Mouse (Mus musculus) CH12F3 (cell line): ENCODE data around the gene Ahsg.

ENCODE experiments used
- in situ Hi-C: fragments of 300-500 bp; cut with MboI; formaldehyde crosslinking; loops from 2 replicates; pipeline ENCODE4 v1.14.3; 2020; ENCODE audit warnings: low sequenced_read_pairs

The Ahsg gene

GRCm38 (mm10) chr16:22885356-22885755 is 5.7 kb upstream of the Ahsg start:
- in situ Hi-C loops = loop anchor here (25.0 kb wide), 1 partner anchor 152 kb away; the partner anchor contains the start of gene Kng2

- in situ Hi-C loops = loop anchor here (25.0 kb wide), 1 partner anchor 151 kb away; the partner anchor contains the start of gene Kng2
These were observed 4.4 kb upstream of the Ahsg start for GRCm38 (mm10) chr16:22886726-22887125.

GRCm38 (mm10) chr16:22888835-22889234 is 2.2 kb upstream of the Ahsg start:
- in situ Hi-C loops = loop anchor here (25.0 kb wide), 1 partner anchor 148 kb away; the partner anchor contains the start of gene Kng2

GRCm38 (mm10) chr16:22889716-22890115 is 1.4 kb upstream of the Ahsg start:
- in situ Hi-C loops = loop anchor here (25.0 kb wide), 1 partner anchor 148 kb away; the partner anchor contains the start of gene Kng2

- in situ Hi-C loops = loop anchor here (25.0 kb wide), 1 partner anchor 146 kb away; the partner anchor contains the start of gene Kng2
These were observed 667 bp downstream of the Ahsg start for GRCm38 (mm10) chr16:22891733-22892154.

GRCm38 (mm10) chr16:22894095-22894494 is 3.0 kb downstream of the Ahsg start:
- in situ Hi-C loops = loop anchor here (25.0 kb wide), 1 partner anchor 143 kb away; the partner anchor contains the start of gene Kng2

GRCm38 (mm10) chr16:22896618-22897017 is 5.5 kb downstream of the Ahsg start:
- in situ Hi-C loops = loop anchor here (25.0 kb wide), 1 partner anchor 141 kb away; the partner anchor contains the start of gene Kng2

GRCm38 (mm10) chr16:22899346-22899745 is 8.3 kb downstream of the Ahsg start:
- in situ Hi-C loops = loop anchor here (25.0 kb wide), 1 partner anchor 138 kb away; the partner anchor contains the start of gene Kng2

- in situ Hi-C loops = loop anchor here (25.0 kb wide), 1 partner anchor 137 kb away; the partner anchor contains the start of gene Kng2
These were observed 8.9 kb downstream of the Ahsg start for GRCm38 (mm10) chr16:22899866-22900570.

GRCm38 (mm10) chr16:22901326-22901725 is 10.2 kb downstream of the Ahsg start:
- in situ Hi-C loops = no loop called here

- in situ Hi-C loops = no loop called here
These were observed 18.2 kb downstream of the Ahsg start for GRCm38 (mm10) chr16:22909290-22909689.

- in situ Hi-C loops = no loop called here
These were observed 20.9 kb downstream of the Ahsg start for GRCm38 (mm10) chr16:22911986-22912385.

- in situ Hi-C loops = no loop called here
These were observed 21.8 kb downstream of the Ahsg start for GRCm38 (mm10) chr16:22912886-22913285.

GRCm38 (mm10) chr16:22914276-22914675 is 23.2 kb downstream of the Ahsg start:
- in situ Hi-C loops = no loop called here

GRCm38 (mm10) chr16:22918034-22918433 is 27.0 kb downstream of the Ahsg start, which contains the start of gene Fetub:
Fetub (plus strand) TSS chr16:22918334.
- in situ Hi-C loops = no loop called here

- in situ Hi-C loops = no loop called here
These were observed 27.7 kb downstream of the Ahsg start for GRCm38 (mm10) chr16:22918664-22919312.

- in situ Hi-C loops = no loop called here
These were observed 29.1 kb downstream of the Ahsg start for GRCm38 (mm10) chr16:22919971-22920854.

GRCm38 (mm10) chr16:22921761-22922160 is 30.7 kb downstream of the Ahsg start:
- in situ Hi-C loops = no loop called here

- in situ Hi-C loops = no loop called here
These were observed 31.4 kb downstream of the Ahsg start for GRCm38 (mm10) chr16:22922433-22922832.

GRCm38 (mm10) chr16:22929575-22929974 is 38.5 kb downstream of the Ahsg start:
- in situ Hi-C loops = no loop called here
